Mouse (Mus musculus): ENCODE measurements around the gene Wdr11. TPM values are rescaled to one million over a fixed set of nuclear protein-coding genes. Genes with fewer than 3 reads are reported as not detected.

The Wdr11 gene
- total and polyA plus RNA-seq, 3 experiments = 15.9 to 39.4 TPM; not detected in 1

- no peak for TF ChIP-seq SMC3 (IDR thresholded peaks at IDR 0.05; ENCODE audit: low read depth, low read length)
Observed at GRCm38 (mm10) chr7:129591371-129592131, at the start of gene Wdr11 (continued).

- no peak overlapping the region for H3K4me3 ChIP-seq (ENCODE audit: control insufficient read depth in 1 of 2, insufficient read depth in 1 of 2, low read depth in 2 of 2, low read length in 2 of 2)
- H3K79me2 ChIP-seq (ENCODE audit: control insufficient read depth, insufficient read depth, low read length, poor library complexity) = no peaks in the 10 kb centered on the region
- TF ChIP-seq MAFK (IDR thresholded peaks at IDR 0.05; ENCODE audit: borderline replicate concordance, low read depth, low read length) (no peak), EP300 (IDR thresholded peaks at IDR 0.05; ENCODE audit: low read depth in 1 of 2, low read length in 2 of 2) (no peak), GATA1 (IDR thresholded peaks at IDR 0.05; ENCODE audit: low read depth, low read length) (no peak), ZMIZ1 (IDR thresholded peaks at IDR 0.05; ENCODE audit: low read depth, low read length) (no peak), SMC3 (IDR thresholded peaks at IDR 0.05; ENCODE audit: low read depth, low read length) (no peak), NELFE (IDR thresholded peaks at IDR 0.05; ENCODE audit: low read depth, low read length) (no peak), UBTF (IDR thresholded peaks at IDR 0.05; ENCODE audit: borderline replicate concordance, insufficient read depth, low read depth, low read length) (no peak), POLR2A (IDR thresholded peaks at IDR 0.05; ENCODE audit: control insufficient read depth in 1 of 2, insufficient read depth in 1 of 2, low read depth in 1 of 2, low read length in 2 of 2, poor library complexity in 1 of 2) (no peak), USF2 (IDR thresholded peaks at IDR 0.05; ENCODE audit: borderline replicate concordance in 1 of 2, insufficient read depth in 1 of 2, low read depth in 1 of 2, low read length in 2 of 2) (no peak), TCF12 (IDR thresholded peaks at IDR 0.05; ENCODE audit: low read depth, low read length) (no peak), E2F4 (IDR thresholded peaks at IDR 0.05; ENCODE audit: borderline replicate concordance, low read depth, low read length) (no peak)
- H3K4me1 ChIP-seq (ENCODE audit: control insufficient read depth in 1 of 2, insufficient read depth in 2 of 2, low read length in 2 of 2) = no peaks in the 10 kb centered on the region
- H3K9ac ChIP-seq (ENCODE audit: control insufficient read depth, low read depth, low read length, poor library complexity, severe bottlenecking) = no peak overlapping the region
- H3K27ac ChIP-seq (ENCODE audit: control insufficient read depth, low read depth, low read length) = no peak overlapping the region
- no peaks in the 10 kb centered on the region for H3K27me3 ChIP-seq (ENCODE audit: control insufficient read depth in 1 of 2, insufficient read depth in 2 of 2, low read length in 2 of 2)
- no peaks in the 10 kb centered on the region for H3K36me3 ChIP-seq (ENCODE audit: control insufficient read depth in 1 of 2, insufficient read depth in 2 of 2, low read length in 2 of 2)
- DNase-seq (ENCODE audit: low read depth, low spot score) = no peak
- no peaks in the 10 kb centered on the region for H3K9me3 ChIP-seq (replicated peaks; ENCODE audit: insufficient read depth, low read length)
Observed at GRCm38 (mm10) chr7:129567541-129567940, 24.1 kb upstream of the Wdr11 start.

- Histone ChIP-seq H3K9me3 (replicated peaks; ENCODE audit: insufficient read depth, low read length) (no peaks in the 10 kb centered on the region), H3K9ac (ENCODE audit: control insufficient read depth, low read depth, low read length, poor library complexity, severe bottlenecking) (no peak overlapping the region), H3K4me1 (ENCODE audit: control insufficient read depth in 1 of 2, insufficient read depth in 2 of 2, low read length in 2 of 2) (no peaks in the 10 kb centered on the region), H3K27me3 (ENCODE audit: control insufficient read depth in 1 of 2, insufficient read depth in 2 of 2, low read length in 2 of 2) (no peaks in the 10 kb centered on the region), H3K36me3 (ENCODE audit: control insufficient read depth in 1 of 2, insufficient read depth in 2 of 2, low read length in 2 of 2) (no peaks in the 10 kb centered on the region), H3K79me2 (ENCODE audit: control insufficient read depth, insufficient read depth, low read length, poor library complexity) (no peaks in the 10 kb centered on the region), H3K4me3 (ENCODE audit: control insufficient read depth in 1 of 2, insufficient read depth in 1 of 2, low read depth in 2 of 2, low read length in 2 of 2) (no peak overlapping the region), H3K27ac (ENCODE audit: control insufficient read depth, low read depth, low read length) (no peak overlapping the region)
- TF ChIP-seq POLR2AphosphoS5 (IDR thresholded peaks at IDR 0.05; ENCODE audit: borderline replicate concordance, low read depth, low read length) = no peak
- TF ChIP-seq USF1 (IDR thresholded peaks at IDR 0.05; ENCODE audit: low read depth, low read length) = no peak
- no peak for TF ChIP-seq POLR2A (IDR thresholded peaks at IDR 0.05; ENCODE audit: control insufficient read depth in 1 of 2, insufficient read depth in 1 of 2, low read depth in 1 of 2, low read length in 2 of 2, poor library complexity in 1 of 2)
- TF ChIP-seq NELFE (IDR thresholded peaks at IDR 0.05; ENCODE audit: low read depth, low read length) = no peak
- TF ChIP-seq USF2 (IDR thresholded peaks at IDR 0.05; ENCODE audit: borderline replicate concordance in 1 of 2, insufficient read depth in 1 of 2, low read depth in 1 of 2, low read length in 2 of 2) = no peak
- no peak for TF ChIP-seq TCF12 (IDR thresholded peaks at IDR 0.05; ENCODE audit: low read depth, low read length)
- TF ChIP-seq MXI1 (IDR thresholded peaks at IDR 0.05; ENCODE audit: low read depth, low read length) = no peak
- no peak for TF ChIP-seq RAD21 (IDR thresholded peaks at IDR 0.05; ENCODE audit: low read depth, low read length)
- no peak for TF ChIP-seq NRF1 (IDR thresholded peaks at IDR 0.05; ENCODE audit: insufficient read depth, low read depth, low read length, poor library complexity, severe bottlenecking)
- TF ChIP-seq ZMIZ1 (IDR thresholded peaks at IDR 0.05; ENCODE audit: low read depth, low read length) = no peak
- no peak for TF ChIP-seq MYC (IDR thresholded peaks at IDR 0.05; ENCODE audit: low read depth, low read length)
- TF ChIP-seq CHD1 (IDR thresholded peaks at IDR 0.05; ENCODE audit: low read depth, low read length) = no peak
- TF ChIP-seq ZKSCAN1 (IDR thresholded peaks at IDR 0.05; ENCODE audit: low read depth, low read length) = no peak
- TF ChIP-seq EP300 (IDR thresholded peaks at IDR 0.05; ENCODE audit: low read depth in 1 of 2, low read length in 2 of 2) = no peak
- no peak for TF ChIP-seq MAX (IDR thresholded peaks at IDR 0.05; ENCODE audit: low read length)
- no peak for TF ChIP-seq KAT2A (conservative IDR thresholded peaks at IDR 0.05; ENCODE audit: low read depth, low read length)
- TF ChIP-seq MEF2A (IDR thresholded peaks at IDR 0.05; ENCODE audit: extremely low read depth, insufficient replicate concordance, low read depth, low read length, poor library complexity, severe bottlenecking) = no peak
- TF ChIP-seq SMC3 (IDR thresholded peaks at IDR 0.05; ENCODE audit: low read depth, low read length) = no peak
- no peak for TF ChIP-seq SIN3A (IDR thresholded peaks at IDR 0.05; ENCODE audit: low read length)
- DNase-seq (ENCODE audit: low read depth, low spot score) = no peak
Observed at GRCm38 (mm10) chr7:129568338-129568737, 23.3 kb upstream of the Wdr11 start.
